Mouse (Mus musculus) megakaryocyte, embryonic 14.5 days (primary cell): ENCODE measurements around the gene Gm20388.

Source experiments
- FLI1 ChIP-seq: IDR thresholded peaks from 2 replicates; pipeline ENCODE4 v1.6.1; 2012; ENCODE audit warnings: low read length, inconsistent platforms, mixed read lengths
- GATA1 ChIP-seq: IDR thresholded peaks from 3 replicates; pipeline ENCODE4 v1.6.1; 2012; ENCODE audit warnings: mixed read lengths, low read length, inconsistent platforms, borderline replicate concordance

DNA sequence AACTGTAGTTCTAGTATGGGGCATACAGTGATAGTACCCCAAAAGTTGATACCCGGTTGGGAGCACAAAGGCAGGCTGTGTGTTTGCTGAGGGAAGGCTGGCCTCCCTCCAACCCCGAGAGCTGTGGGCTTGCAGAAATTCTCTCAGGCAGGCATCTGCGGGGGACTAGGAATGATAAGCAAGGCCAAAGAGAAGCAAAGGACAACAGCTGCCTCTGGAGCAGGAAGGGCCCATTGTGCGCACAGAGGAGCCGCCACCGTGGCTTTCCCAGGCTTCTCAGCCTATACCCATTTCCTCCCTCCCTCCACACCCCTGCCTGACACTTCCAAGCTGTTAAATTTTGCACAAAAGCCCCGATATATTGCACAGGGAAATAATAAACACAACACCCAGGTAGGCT is 3423.2 kb downstream of the Gm20388 start:
- TF ChIP-seq GATA1 (no peak), FLI1 (no peak)
